Mouse (Mus musculus): Measurements from ENCODE around the gene Atat1.

The Atat1 gene

DNA sequence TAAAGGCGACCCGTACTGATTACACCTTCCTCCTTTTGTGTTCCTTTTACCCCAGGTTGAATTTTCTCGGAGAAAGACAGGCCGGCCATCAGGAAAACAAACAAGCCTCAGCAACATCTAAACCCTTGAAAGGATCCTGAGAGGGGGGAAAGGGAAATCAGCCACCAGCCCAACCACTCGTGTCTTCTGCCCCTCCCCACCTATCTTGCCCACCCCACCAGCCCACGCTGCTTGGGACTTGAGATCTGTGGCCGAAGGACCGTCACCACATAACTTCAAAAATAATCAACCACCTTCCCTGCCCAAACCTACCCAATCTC lies 7.2 kb upstream of the Atat1 start:
- no peak for DNase-seq

DNA sequence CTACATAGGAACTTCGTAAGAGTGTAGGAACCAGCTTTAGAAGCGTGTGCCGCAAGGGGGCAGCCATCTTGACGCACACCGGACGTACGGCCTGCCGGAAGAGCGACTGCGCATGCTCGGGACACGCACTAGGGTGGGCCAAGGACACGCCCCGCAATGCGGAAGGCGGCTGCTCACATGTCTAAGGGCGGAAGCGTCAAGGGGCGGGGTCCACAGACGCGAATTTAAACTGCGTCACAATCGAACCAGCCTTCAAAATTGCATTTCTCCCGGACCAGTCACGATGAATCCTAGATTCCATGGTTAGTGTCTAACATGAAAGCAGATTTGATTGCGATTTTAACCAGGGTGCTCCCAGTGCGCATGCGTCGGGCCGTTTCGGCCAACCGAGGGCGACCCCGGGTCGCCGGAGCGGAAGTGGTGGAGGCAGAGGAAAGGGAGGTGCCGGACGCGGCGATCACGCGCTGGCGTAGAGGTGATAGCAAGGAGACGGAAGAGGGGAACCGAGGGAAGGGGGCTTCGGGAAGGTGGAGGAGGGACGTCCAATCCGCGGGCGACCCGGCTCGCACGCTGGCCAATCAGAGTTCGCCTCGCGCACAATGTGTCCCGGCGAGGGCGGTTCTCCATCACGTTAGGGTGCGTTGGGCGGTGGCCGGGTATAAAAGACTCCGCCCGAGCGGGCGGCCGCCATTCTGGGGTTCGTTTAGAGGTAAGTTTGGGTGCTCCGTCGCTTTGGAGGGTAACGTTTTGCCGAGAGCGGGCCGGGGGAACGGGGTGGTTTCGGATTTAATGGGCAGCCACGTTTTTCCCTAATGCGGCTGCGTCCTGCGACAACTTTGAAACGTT lies 6.6 kb upstream of the Atat1 start, which contains the start of the genes Mrps18b and Ppp1r10:
TSS of gene Mrps18b (minus strand) at position 93 of the 846 bp plus-strand sequence.
TSS of gene Ppp1r10 (plus strand) at position 138 of the 846 bp plus-strand sequence.
- peak; percentile 97 for DNase-seq

DNA sequence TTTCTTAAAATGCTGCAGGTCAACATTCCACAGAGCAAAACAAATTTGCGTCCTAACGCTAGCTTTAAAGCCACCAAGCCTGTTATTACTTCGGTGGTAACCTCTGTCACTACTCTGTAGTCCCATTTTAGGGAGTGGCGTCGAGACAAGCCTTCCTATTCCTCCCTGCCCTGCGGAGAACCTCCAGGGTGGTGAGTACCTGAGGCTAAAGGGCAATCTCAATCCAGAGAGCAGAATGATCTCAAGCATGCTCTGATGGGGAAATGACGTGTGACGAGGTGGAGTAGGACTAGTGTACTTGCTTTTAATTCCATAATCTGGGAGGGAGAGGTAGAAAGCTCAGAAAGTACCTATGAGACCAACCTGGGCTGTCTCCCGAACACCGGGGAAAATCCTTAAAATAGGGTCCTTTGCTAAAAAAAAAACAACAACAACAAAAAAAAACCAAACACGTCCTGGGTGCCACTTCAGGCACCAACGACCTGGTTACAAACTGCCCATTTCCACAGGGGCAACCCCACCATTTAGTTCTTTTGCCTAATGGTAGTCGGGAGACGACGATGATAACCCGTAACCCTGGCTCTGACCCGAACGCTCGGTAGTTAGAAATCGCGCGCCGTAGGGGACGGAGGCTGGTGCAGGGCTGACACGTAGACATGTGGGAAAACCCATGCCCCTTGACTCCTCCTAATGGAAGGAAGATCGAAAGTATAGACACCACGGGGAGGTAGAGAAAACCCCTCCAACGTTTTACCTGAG lies 5.8 kb upstream of the Atat1 start:
- DNase-seq: no peak

- DNase-seq: no peak
Measured at GRCm38 (mm10) chr17:35914975-35915374, 5.1 kb upstream of the Atat1 start.

DNA sequence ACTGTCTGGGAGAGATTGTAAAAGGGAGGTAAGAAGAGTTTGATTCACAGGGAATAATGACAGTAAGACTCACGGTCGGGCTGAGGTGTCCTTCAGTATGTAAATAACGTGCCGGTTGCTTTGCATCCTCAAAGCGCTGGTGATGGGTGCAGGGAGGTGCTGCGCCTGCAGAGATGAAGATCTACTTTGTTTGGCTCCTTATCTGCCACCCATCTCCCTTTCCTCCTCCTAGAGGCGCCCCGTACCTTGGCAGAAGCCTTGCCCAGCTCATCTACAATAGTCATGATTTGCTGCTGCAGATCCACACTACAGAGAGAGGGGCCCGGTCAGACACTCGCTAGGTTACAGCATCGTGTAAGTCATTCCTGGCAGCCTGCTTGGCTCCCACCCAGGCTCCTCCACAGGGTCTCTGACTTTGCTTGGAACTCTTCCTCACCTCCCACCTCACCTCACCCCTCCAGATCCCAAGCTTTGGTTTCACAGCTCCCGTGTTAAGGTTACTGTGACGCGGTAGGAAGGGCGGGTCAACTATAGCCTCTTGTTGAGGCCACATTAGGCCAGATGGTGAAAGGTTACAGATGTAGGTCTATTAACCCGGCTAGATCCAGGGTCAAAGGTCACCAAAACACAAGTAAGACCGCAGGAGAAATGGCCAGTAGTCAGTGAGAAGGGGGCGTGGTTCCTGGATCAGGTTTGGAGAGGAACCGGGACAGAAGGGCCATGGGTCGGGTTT lies 523 bp downstream of the Atat1 start:
- DNase-seq: no peak

DNA sequence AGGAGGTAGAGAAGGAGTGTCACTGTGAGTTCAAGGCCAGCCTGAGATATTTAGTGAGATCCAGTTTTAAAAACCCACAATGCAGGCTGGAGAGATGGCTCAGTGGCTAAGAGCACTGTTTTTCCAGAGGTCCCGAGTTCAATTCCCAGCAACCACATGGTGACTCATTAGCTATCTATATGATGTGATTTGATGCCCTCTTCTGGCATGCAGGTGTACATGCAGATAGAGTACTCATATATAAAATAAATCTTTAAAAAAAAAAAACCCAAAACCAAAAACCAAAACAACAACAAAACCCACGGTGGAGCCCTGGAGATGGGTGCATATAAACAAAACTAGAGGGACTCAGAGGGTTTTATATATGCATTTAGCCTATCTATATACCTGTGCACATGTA lies 2.3 kb downstream of the Atat1 start:
- no peak for DNase-seq

DNA sequence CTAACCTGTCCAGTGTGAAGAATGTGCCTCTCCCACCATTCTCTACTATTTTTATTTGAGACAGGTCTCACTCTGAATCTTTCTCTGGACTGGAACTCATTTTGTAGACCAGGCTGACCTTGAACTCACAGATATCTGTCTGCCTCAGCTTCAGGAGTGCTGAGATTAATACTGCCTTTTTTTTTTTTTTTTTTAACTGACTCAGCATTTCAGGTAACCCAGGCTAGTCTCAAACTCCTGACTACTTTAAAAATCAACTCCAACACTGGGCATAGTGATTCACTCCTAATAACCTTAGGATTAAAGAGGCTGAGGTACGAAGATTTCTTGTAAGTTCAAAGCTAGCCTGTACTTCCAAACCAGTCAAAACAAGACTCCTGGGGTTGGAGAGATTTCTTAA lies 4.3 kb downstream of the Atat1 start:
- no peak for DNase-seq

GRCm38 (mm10) chr17:35903992-35904355 lies 5.9 kb downstream of the Atat1 start:
- DNase-seq: no peak

DNA sequence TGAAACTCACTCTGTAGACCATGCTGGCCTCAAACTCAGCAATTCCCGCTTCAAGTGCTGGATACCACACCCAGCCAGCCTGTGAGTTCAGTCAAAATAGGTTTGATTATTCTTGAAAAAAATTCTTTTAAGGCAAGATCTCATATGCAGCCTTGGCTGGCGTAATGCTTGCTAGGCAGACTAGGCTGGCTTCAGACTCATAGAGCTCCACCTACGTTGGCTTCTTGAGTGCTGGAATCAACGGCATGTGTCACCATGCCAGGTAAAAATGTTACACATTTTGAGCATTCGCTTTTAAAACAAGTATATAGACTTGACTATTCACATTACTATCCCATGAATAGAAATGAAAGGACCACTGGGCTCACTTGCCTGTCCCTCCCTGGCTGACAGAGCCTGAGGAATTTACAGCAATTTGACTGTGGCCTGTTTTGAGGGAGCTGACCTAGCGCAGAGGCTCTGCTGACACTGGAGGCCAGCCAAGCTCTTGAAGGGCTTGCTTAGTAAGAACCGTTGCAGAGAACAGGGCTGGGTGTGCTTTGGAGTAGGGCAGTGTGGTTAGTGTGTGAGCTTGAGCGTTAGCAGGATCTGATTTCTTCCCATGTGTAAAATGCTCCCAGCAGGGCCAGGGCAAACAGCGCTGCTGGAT lies 6.4 kb downstream of the Atat1 start:
- no peak for DNase-seq

DNA sequence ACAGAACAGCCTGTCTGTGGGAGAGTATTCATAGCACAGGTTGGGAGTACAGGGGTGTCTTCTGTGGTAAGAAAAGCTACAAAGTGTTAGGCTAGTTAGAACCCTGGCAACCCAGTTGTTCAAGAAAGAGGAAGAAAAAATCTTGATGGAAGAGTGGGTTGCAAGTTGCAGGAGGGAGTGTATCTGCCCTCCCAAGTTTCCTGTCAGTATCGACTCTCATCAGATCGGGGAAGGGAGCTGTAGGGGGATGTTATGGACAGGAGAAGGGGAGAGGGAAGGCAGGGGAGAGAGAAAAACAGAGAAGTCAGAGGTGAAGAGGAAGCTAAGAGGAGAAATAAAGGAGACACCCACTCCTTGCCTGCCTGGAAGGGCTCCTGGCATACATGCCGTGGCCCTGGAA lies 9.2 kb downstream of the Atat1 start:
- DNase-seq: no peak

DNA sequence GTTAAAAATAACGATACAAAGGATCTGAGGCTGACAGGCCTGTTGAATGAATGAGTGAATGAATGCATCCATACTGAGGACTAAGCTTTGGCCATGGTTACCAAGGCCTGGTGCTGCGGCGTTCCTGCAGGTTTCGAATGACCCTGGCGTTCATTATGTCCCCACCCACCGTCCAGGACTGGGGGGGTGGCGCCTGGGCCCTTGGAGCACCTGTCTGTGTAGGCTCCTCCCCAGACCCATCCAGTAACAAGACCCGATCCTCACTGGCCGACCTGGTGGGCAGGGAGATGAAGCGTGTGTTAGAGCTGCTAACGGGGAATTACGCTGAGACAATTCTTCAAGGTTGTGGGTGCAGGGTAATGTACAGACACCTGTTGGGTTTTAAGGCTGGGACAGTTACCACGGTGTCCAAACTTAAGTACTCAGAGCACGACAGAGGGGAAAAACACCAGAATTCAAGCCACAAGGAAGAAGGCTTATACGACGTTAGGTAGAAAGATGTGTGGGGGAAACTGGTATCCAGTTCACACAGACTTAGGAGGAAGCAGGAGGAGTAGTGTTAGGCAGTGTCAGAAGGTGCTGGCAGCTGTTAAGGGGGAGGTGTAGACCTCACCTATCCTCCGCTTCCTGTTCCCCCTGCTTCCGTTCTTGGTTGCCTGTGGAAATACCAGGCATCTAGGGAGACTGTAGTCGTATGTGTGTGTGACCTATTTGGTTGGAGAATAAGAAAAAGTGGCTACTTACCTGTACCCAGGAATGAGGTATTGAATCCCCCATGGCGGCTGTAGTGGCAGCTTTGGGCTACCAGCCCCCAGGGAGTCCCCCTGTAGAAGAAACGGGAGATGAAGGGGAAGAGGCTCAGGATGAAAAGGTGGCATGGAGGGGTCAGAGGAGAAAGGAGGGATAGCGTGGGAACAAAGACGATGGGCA lies 12.0 kb downstream of the Atat1 start:
- DNase-seq: no peak

DNA sequence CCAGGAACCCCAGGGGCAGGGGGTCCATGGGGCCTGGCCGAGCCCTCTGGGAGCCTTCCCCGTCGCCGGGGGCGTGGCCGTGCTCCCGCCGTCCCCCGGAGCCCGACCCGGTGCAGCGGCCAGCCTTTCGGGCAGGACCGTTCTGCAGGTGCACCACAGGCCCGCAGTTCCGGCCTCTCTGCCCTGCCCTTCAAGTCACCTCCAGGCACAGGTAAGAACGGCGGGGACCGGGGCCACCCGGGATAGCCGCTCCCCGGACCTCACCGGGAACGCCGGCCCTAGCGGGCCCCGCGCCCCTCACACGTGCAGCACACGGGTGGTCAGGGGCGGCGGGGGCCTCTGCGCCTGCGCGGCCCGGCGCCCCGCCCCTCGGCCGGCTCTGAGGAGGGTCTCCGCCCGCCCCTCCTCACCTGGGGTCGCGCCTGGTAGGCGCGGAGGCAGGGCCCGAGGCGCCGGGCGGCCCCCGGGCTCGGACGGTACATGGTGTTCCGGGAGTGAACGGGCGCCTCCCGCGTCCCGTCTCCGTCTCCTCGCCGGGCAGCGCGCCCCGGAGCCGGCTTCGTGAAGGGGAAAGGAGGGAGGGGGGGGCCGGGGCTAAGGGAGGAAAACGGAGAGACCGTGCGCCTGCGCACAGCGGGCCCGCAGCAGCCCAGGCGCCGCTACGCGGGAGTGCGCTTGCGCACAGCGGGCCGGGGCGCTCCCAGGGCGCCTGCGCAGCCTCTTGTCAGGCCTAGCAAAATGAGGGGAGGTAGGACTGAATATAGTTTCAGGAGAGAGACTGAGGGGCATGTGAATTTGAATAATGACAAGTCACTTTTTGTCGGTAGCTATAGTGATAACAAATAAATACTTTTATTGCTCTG lies 12.9 kb downstream of the Atat1 start, which contains the start of gene 2310061I04Rik:
TSS of gene 2310061I04Rik (minus strand) at position 651 of the 863 bp plus-strand sequence.
- DNase-seq: peak; percentile 93

- DNase-seq: no peak
Measured at GRCm38 (mm10) chr17:35887725-35888124, 22.1 kb downstream of the Atat1 start.

- DNase-seq: no peak
Measured at GRCm38 (mm10) chr17:35883777-35884176, 26.1 kb downstream of the Atat1 start.

- DNase-seq: no peak
Measured at GRCm38 (mm10) chr17:35882924-35883323, 27.0 kb downstream of the Atat1 start.

DNA sequence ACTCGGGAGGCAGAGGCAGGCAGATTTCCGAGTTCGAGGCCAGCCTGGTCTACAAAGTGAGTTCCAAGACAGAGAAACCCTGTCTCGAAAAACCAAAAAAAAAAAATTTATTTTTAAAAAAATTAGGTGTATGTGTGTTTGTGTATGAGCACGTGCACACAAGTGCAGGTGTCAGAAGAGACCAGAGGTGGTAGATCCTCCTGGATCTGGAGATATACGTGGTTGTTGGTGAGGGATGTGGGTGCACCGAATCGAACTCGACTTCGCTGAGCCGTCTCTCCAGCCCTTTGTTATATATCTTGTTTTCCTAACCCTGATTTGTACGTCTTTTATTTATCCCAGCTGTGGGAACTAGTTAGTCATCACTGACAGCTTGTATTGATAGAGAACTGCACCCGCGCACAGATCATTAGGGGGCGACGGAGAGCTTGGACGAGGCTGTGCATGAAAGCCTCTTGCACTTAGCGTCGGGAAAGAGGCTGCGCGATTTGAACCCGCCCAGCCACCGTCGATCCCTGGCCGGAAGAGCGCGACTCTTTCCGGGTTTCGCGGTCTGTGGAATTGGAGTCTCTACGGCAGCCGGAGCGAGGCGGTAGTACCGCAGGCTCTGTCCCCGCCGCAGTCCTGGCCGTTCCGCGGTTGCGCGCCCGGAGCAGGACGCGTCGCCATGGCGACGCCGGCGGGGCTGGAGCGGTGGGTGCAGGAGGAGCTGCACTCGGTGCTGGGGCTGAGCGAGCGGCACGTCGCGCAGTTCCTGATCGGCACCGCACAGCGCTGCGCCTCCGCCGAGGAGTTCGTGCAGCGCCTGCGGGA lies 30.4 kb downstream of the Atat1 start, which contains the start of gene Dhx16:
TSS of gene Dhx16 (plus strand) at position 575 of the 813 bp plus-strand sequence.
- peak; percentile 93 for DNase-seq

DNA sequence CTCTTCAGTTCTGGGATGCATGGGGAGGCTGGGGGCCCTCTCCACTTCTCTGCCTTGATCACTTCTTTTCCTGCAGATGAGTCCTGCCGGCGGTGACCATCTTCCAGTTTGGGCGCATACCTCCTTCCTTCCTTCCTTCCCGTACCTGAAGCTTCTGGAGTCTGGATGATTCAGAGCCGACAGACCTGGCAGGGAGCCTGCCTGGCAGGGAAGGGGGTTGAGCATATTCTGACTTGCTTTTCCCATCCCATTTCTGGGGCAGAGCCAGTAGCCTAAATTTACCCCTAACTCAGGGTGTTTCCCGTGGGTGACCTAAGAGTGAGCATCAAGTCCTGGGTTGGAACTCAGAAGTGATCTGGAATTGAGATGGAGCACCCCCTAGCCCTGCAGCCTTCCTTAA lies 35.2 kb downstream of the Atat1 start:
- no peak for DNase-seq

GRCm38 (mm10) chr17:35873774-35874519 lies 35.9 kb downstream of the Atat1 start:
- DNase-seq: peak; percentile 94
